Mouse (Mus musculus): Measurements from ENCODE around the gene Abcf2. TPM values are rescaled to one million over a fixed set of nuclear protein-coding genes. Genes with fewer than 3 reads are reported as not detected.

Gene Abcf2
- polyA plus RNA-seq, 1 experiment from 2014 or later = 131 TPM

GRCm38 (mm10) chr5:24611366-24612301, 34.4 kb upstream of the Abcf2 start:
- WGBS = 50% methylated on average over 7 of the region's 7 CpGs
- H3K9ac ChIP-seq (replicated peaks) = no peak overlapping the region
- ATAC-seq (ENCODE audit: insufficient number of reproducible peaks, insufficient read depth, low FRiP score, low TSS enrichment, low read depth) = peak; percentile 35; the same call in 1 of the 2 replicates
- H3K9me3 ChIP-seq = no peaks in the 10 kb centered on the region
- no peaks in the 10 kb centered on the region for H3K36me3 ChIP-seq
- H3K4me3 ChIP-seq (replicated peaks) = no peak overlapping the region
- no peak overlapping the region for H3K4me2 ChIP-seq
- H3K27me3 ChIP-seq = peaks cover 7% of the 10 kb centered on the region
- no peak overlapping the region for H3K27ac ChIP-seq
- peaks cover 12% of the 10 kb centered on the region for H3K4me1 ChIP-seq (replicated peaks)

DNA sequence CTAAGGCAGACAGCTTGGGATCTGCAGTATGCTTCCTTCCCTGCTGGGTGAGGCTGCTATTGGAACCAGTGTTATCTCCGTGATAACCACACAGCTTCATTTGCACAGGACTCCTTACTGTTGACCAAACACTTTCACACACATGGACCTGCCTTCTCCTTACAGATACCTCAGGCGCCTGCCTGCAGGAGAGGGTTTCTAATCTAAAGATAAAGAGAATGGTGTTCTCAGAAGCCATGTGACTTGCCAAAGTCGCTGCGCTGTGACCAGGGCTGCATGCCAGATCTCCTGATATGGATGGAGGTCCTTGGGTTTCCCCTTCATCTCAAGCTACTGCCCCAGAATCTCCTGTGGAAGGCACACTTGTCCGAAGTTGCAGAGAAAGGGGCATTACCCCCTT, 32.1 kb upstream of the Abcf2 start:
- H3K4me3 ChIP-seq (replicated peaks) = no peak overlapping the region
- H3K4me1 ChIP-seq (replicated peaks) = peaks cover 29% of the 10 kb centered on the region
- no peak overlapping the region for H3K4me2 ChIP-seq
- H3K9ac ChIP-seq (replicated peaks) = no peak overlapping the region
- no peaks in the 10 kb centered on the region for H3K36me3 ChIP-seq
- H3K9me3 ChIP-seq = no peaks in the 10 kb centered on the region
- no peak for ATAC-seq (ENCODE audit: insufficient number of reproducible peaks, insufficient read depth, low FRiP score, low TSS enrichment, low read depth)
- H3K27ac ChIP-seq = no peak overlapping the region
- WGBS = 34% methylated on average over 5 of the region's 5 CpGs
- peaks cover 7% of the 10 kb centered on the region; the same call in 1 of the 2 replicates for H3K27me3 ChIP-seq

GRCm38 (mm10) chr5:24605980-24606665, 28.9 kb upstream of the Abcf2 start:
- H3K4me1 ChIP-seq (replicated peaks) = peaks cover 49% of the 10 kb centered on the region
- H3K9ac ChIP-seq (replicated peaks) = peak overlapping the region; percentile 88
- no peak for ATAC-seq (ENCODE audit: insufficient number of reproducible peaks, insufficient read depth, low FRiP score, low TSS enrichment, low read depth)
- no peaks in the 10 kb centered on the region for H3K9me3 ChIP-seq
- peak overlapping the region; percentile 66 for H3K4me3 ChIP-seq (replicated peaks)
- H3K36me3 ChIP-seq = no peaks in the 10 kb centered on the region
- H3K4me2 ChIP-seq = peak overlapping the region; percentile 90
- WGBS = 28% methylated on average over 14 of the region's 14 CpGs
- H3K27ac ChIP-seq = peak overlapping the region; percentile 100
- H3K27me3 ChIP-seq = peaks cover 7% of the 10 kb centered on the region; the same call in 1 of the 2 replicates

- peak overlapping the region; percentile 66 for H3K4me3 ChIP-seq (replicated peaks)
- no peak for ATAC-seq (ENCODE audit: insufficient number of reproducible peaks, insufficient read depth, low FRiP score, low TSS enrichment, low read depth)
- 7% methylated on average over 6 of the region's 6 CpGs for WGBS
Observed at GRCm38 (mm10) chr5:24605321-24605979, 28.2 kb upstream of the Abcf2 start.

GRCm38 (mm10) chr5:24604656-24605100, 27.4 kb upstream of the Abcf2 start:
- under 1% methylated on average over 46 of the region's 46 CpGs for WGBS
- H3K4me2 ChIP-seq = peak overlapping the region; percentile 90
- peaks cover 61% of the 10 kb centered on the region for H3K4me1 ChIP-seq (replicated peaks)
- H3K4me3 ChIP-seq (replicated peaks) = peak overlapping the region; percentile 66
- no peaks in the 10 kb centered on the region for H3K36me3 ChIP-seq
- H3K9ac ChIP-seq (replicated peaks) = peak overlapping the region; percentile 88
- H3K9me3 ChIP-seq = no peaks in the 10 kb centered on the region
- peak overlapping the region; percentile 100 for H3K27ac ChIP-seq
- ATAC-seq (ENCODE audit: insufficient number of reproducible peaks, insufficient read depth, low FRiP score, low TSS enrichment, low read depth) = peak; percentile 43; the same call in 1 of the 2 replicates
- H3K27me3 ChIP-seq = peaks cover 12% of the 10 kb centered on the region

More at GRCm38 (mm10) chr5:24605321-24605979, 28.2 kb upstream of the Abcf2 start:
- Histone ChIP-seq H3K9me3 (no peaks in the 10 kb centered on the region), H3K36me3 (no peaks in the 10 kb centered on the region), H3K4me2 (peak overlapping the region; percentile 90), H3K27ac (peak overlapping the region; percentile 100), H3K27me3 (peaks cover 7% of the 10 kb centered on the region; the same call in 1 of the 2 replicates), H3K9ac (replicated peaks) (peak overlapping the region; percentile 88), H3K4me1 (replicated peaks) (peaks cover 56% of the 10 kb centered on the region)

DNA sequence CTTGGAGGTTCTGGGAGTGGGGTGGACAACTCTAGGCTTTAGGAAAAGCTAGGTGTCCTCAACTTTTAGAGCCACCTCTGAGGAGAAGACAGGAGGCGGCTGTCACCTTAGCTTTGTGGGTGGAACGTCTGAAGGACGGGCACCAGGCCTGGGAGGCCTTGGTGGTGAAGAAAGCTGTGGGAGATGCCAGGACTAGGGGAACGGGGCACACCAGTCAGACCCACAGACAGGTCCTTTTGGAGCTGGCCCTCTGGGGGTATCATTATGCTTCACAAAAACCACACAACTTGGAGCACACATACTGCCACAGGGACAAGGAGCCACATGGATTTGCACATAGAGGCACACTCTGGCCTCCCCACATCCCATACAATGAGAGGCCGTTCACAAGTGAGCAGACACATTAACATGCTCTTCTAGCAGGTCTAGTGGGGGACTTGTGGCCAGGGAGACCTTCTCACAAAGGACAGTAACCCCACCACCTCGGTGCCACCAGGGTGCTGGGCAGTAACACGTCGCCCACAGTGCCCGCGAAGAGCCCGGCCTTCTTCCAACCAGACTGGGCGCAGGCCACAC, 26.9 kb upstream of the Abcf2 start:
- Histone ChIP-seq H3K9me3 (no peaks in the 10 kb centered on the region), H3K36me3 (no peaks in the 10 kb centered on the region), H3K4me2 (peak overlapping the region; percentile 90), H3K4me3 (replicated peaks) (peak overlapping the region; percentile 66), H3K27ac (peak overlapping the region; percentile 100), H3K9ac (replicated peaks) (peak overlapping the region; percentile 88), H3K4me1 (replicated peaks) (peaks cover 66% of the 10 kb centered on the region), H3K27me3 (peaks cover 17% of the 10 kb centered on the region)
- ATAC-seq (ENCODE audit: insufficient number of reproducible peaks, insufficient read depth, low FRiP score, low TSS enrichment, low read depth) = no peak
- 17% methylated on average over 12 of the region's 12 CpGs for WGBS

DNA sequence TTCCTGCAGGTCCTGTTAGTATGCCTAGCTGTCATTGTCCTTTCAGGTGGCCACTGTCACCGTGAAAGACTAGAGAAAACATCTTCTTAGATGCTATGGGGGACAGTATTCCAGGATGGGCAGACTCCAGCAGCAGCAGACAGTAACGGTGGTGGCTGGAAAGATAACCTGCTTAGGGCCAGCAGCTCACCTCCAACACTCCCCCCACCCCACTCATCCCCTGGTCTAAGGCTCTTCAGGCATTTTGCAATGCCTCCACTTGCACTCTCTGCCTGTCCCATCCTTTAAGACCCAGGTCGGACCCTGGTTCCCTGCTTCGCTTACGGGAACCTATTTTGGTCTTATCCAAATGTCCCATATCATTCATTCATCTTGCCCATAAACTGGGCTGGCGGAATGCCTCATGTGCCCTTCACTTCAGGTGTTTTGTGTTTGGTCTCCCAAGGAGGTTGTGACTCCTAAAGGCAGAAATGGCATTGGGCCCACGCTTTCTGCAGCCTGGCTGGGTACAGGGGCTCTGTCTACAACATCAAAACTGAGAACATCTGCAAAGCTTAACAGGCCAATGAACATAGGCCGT, 26.3 kb upstream of the Abcf2 start:
- ATAC-seq (ENCODE audit: insufficient number of reproducible peaks, insufficient read depth, low FRiP score, low TSS enrichment, low read depth) = no peak
- peak overlapping the region; percentile 74 for H3K4me3 ChIP-seq (replicated peaks)
- H3K4me1 ChIP-seq (replicated peaks) = peaks cover 73% of the 10 kb centered on the region
- WGBS = 51% methylated on average over 8 of the region's 8 CpGs
- H3K36me3 ChIP-seq = no peaks in the 10 kb centered on the region
- H3K9me3 ChIP-seq = no peaks in the 10 kb centered on the region
- H3K4me2 ChIP-seq = peak overlapping the region; percentile 90
- H3K9ac ChIP-seq (replicated peaks) = 0 out of 2 replicates have a peak overlapping the region, but pooled peaks have one; percentile 1
- H3K27me3 ChIP-seq = peaks cover 20% of the 10 kb centered on the region
- peak overlapping the region; percentile 100 for H3K27ac ChIP-seq

GRCm38 (mm10) chr5:24602751-24603343, 25.6 kb upstream of the Abcf2 start:
- ATAC-seq (ENCODE audit: insufficient number of reproducible peaks, insufficient read depth, low FRiP score, low TSS enrichment, low read depth) = peak; percentile 18; the same call in 1 of the 2 replicates
- Histone ChIP-seq H3K4me3 (replicated peaks) (peak overlapping the region; percentile 74), H3K4me2 (peak overlapping the region; percentile 90), H3K9me3 (no peaks in the 10 kb centered on the region), H3K27me3 (peaks cover 22% of the 10 kb centered on the region), H3K9ac (replicated peaks) (peak overlapping the region; percentile 92), H3K36me3 (no peaks in the 10 kb centered on the region), H3K4me1 (replicated peaks) (peaks cover 80% of the 10 kb centered on the region), H3K27ac (peak overlapping the region; percentile 100)
- 2% methylated on average over 16 of the region's 16 CpGs for WGBS

DNA sequence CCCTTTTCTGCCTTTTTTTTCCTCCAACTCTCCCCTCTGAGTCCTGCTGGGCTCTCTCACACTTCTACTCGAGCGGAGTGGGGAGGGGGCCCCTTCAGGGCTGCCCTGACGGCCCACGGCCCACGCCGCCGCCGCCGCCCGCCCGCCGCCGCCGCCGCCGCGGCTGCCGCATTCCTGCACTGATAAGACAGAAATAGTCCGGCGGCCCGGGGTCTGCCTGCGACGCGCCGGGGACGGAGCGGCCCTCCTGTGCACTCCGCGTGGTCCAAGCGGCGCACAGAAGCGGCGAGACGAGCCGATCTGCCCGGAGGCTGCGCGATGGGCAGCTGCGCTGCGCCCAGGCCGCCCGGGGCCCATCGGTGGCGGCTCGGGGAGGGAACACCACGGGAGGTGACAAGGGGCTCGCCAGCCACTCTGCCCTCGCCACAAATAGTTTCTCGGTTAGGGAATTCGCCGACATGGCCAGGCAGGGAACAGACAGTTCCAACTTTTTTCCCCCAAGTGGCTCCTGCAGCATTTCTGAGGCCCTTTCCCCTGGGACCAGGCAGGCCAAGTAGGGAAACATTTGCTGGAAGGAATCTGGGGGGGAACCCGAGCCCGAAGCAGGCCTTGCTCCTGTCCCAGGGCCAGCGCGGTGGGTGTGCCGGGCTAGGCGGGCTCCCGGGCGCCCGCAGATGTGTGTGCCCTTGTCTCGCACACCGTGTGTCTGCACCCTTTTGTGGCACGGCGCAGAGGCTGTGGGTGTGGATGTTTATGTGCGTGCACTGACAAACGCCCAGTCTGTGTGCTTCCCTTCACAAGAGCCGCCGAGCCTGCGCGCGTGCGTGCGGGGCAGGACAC, 24.9 kb upstream of the Abcf2 start:
- peak overlapping the region; percentile 100 for H3K27ac ChIP-seq
- ATAC-seq (ENCODE audit: insufficient number of reproducible peaks, insufficient read depth, low FRiP score, low TSS enrichment, low read depth) = peak; percentile 9; the same call in 1 of the 2 replicates
- peak overlapping the region; percentile 90 for H3K4me2 ChIP-seq
- no peaks in the 10 kb centered on the region for H3K36me3 ChIP-seq
- peak overlapping the region; percentile 92 for H3K9ac ChIP-seq (replicated peaks)
- peaks cover 83% of the 10 kb centered on the region for H3K4me1 ChIP-seq (replicated peaks)
- H3K9me3 ChIP-seq = no peaks in the 10 kb centered on the region
- under 1% methylated on average over 73 of the region's 73 CpGs for WGBS
- peak overlapping the region; percentile 74 for H3K4me3 ChIP-seq (replicated peaks)
- H3K27me3 ChIP-seq = peaks cover 23% of the 10 kb centered on the region
